Mouse (Mus musculus) kidney, embryonic 15.5 days (tissue): ENCODE data around the gene Fam187b. TPM values are rescaled to one million over a fixed set of nuclear protein-coding genes. Genes with fewer than 3 reads are reported as not detected.
"Not testable (repeated sequence)": the region's sequence is repeated elsewhere in the genome, so short reads cannot be mapped to it uniquely, and the experiment has no call there.

ENCODE experiments used
- ATAC-seq: fragments of 200-750 bp; cut with Nextera tagmentation; replicated peaks from 2 replicates; pipeline ENCODE4 v1.8.0; 2017; ENCODE audit warnings: moderate TSS enrichment; ENCODE audit not compliant: low FRiP score
- H3K27ac ChIP-seq: fragments of 300-500 bp; sonication (generic); 2 replicates; pipeline ENCODE4 v1.5.1; 2015; ENCODE audit warnings: mild to moderate bottlenecking, inconsistent platforms
- H3K27me3 ChIP-seq: fragments of 300-500 bp; sonication (generic); 2 replicates; pipeline ENCODE4 v1.6.1; 2015; ENCODE audit warnings: inconsistent platforms
- H3K36me3 ChIP-seq: fragments of 300-500 bp; sonication (generic); 2 replicates; pipeline ENCODE4 v1.6.1; 2015; ENCODE audit warnings: inconsistent platforms
- H3K4me1 ChIP-seq: fragments of 300-500 bp; sonication (generic); 2 replicates; pipeline ENCODE4 v1.6.1; 2015; ENCODE audit warnings: inconsistent platforms
- H3K4me2 ChIP-seq: fragments of 300-500 bp; sonication (generic); 2 replicates; pipeline ENCODE4 v1.6.1; 2015; ENCODE audit warnings: moderate library complexity, mild to moderate bottlenecking, inconsistent platforms
- H3K4me3 ChIP-seq: fragments of 300-500 bp; sonication (generic); replicated peaks from 2 replicates; pipeline ENCODE4 v1.5.1; 2015; ENCODE audit warnings: mild to moderate bottlenecking, inconsistent platforms
- H3K9ac ChIP-seq: fragments of 300-500 bp; sonication (generic); 2 replicates; pipeline ENCODE4 v1.6.1; 2015; ENCODE audit warnings: mild to moderate bottlenecking, inconsistent platforms
- H3K9me3 ChIP-seq: fragments of 300-500 bp; sonication (generic); replicated peaks from 2 replicates; pipeline ENCODE4 v1.6.1; 2016; ENCODE audit warnings: inconsistent platforms
- WGBS: fragments of 180-500 bp; shearing (Covaris S2); methylation state at CpG from one replicate; pipeline ENCODE4 v1.1.7; 2015; ENCODE audit warnings: mixed read lengths; 5-methylcytosine and 5-hydroxymethylcytosine counted together
- polyA plus RNA-seq: library from polyadenylated mRNA; unstranded; fragments of >200 nt; fragmentation: Nextera tagmentation; extraction: Ambion mirVana; gene quantifications from 2 replicates; pipeline ENCODE4 v1.2.1, GENCODE M21; 2015

Gene Fam187b
- polyA plus RNA-seq: 5.8 and 6.8 TPM in 2 replicates

DNA sequence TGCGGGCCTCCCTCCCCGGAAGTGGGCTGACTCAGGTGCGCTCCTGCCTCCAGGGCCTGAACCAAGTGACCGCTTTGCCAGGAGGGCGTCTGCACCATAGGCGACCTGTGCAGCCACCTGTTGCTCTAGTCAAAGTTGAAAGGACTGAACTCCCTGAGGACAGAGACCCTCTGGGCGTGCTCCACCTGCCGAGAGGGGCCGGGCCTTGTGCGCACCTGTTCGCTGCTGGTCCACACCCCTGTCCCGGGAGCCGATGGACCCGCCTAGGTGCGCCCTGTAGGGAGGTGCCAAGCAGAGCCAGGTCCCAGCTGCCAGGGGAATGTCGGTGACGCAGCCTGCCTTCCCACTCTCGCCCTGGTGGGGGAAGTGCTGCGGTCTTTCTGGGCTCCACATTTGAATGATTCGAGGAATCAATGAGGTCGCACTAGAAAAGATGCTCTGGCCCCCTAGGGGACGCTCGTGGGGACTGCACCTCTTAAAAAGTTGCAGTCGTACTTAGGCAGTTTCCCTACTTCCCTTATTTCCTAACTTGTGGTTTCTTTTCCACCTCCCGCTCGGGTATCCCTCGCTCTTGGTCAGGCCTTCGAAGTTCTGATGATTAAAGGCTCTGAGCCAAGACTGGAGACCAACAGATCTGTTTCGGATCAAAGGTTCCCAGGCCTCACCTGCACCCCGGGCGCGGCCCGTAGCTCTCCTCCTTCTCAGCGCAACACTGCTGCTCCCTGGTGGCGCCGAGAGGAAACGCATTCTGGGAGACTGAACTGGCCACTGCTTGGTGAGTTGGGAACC, at the start of gene Fam187b:
Fam187b (plus strand) TSS at position 290 of the 789 bp plus-strand sequence.
- Histone ChIP-seq H3K36me3 (peaks cover 5% of the 10 kb centered on the region; the same call in 1 of the 2 replicates), H3K4me3 (peak within 1 kb of the TSS; percentile 56), H3K4me2 (peak within 1 kb of the TSS; percentile 65), H3K9me3 (no peaks in the 10 kb centered on the region), H3K27me3 (peaks cover 21% of the 10 kb centered on the region), H3K4me1 (peaks cover 22% of the 10 kb centered on the region; the same call in 1 of the 2 replicates), H3K9ac (peak within 1 kb of the TSS; percentile 42), H3K27ac (peak within 1 kb of the TSS; percentile 90)
- WGBS: under 1% methylated on average over 37 of the region's 37 CpGs
- peak; percentile 94 for ATAC-seq

GRCm38 (mm10) chr7:30924071-30924470, 49.5 kb upstream of the Fam187b start:
- Histone ChIP-seq H3K27ac (no peak overlapping the region), H3K27me3 (no peaks in the 10 kb centered on the region), H3K4me3 (no peak overlapping the region), H3K9ac (no peak overlapping the region), H3K4me1 (no peaks in the 10 kb centered on the region), H3K9me3 (no peaks in the 10 kb centered on the region), H3K4me2 (no peak overlapping the region), H3K36me3 (no peaks in the 10 kb centered on the region)
- 53% methylated on average over 3 of the region's 3 CpGs for WGBS
- ATAC-seq: no peak

DNA sequence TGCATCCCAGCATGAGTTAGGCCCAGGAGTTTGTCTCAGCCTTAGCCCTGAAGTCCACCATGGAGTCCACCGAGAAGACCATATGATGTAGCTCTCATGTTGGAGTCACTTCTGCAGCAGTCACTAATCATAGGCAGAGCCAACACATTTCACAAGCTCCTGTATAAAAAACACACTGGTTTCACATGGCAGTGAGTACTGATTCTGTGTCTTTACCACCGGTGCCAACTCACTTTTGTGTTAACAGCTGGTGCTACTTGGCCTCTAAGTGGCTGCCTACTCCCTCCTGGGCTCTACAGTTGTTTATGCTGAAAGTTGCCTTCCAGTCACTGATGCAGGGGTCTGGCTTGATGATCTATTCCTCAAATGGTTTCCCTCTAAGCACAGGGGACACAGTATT, 49.0 kb upstream of the Fam187b start, which contains the start of gene Hamp2:
Hamp2 (minus strand) TSS at position 101 of the 400 bp plus-strand sequence.
- H3K4me1 ChIP-seq, ATAC-seq, H3K9me3 ChIP-seq, H3K27ac ChIP-seq, H3K27me3 ChIP-seq, H3K4me2 ChIP-seq, H3K36me3 ChIP-seq, H3K9ac ChIP-seq, H3K4me3 ChIP-seq: not testable (repeated sequence)
- 75% methylated on average over 2 of the region's 2 CpGs for whole genome bisulfite sequencing

DNA sequence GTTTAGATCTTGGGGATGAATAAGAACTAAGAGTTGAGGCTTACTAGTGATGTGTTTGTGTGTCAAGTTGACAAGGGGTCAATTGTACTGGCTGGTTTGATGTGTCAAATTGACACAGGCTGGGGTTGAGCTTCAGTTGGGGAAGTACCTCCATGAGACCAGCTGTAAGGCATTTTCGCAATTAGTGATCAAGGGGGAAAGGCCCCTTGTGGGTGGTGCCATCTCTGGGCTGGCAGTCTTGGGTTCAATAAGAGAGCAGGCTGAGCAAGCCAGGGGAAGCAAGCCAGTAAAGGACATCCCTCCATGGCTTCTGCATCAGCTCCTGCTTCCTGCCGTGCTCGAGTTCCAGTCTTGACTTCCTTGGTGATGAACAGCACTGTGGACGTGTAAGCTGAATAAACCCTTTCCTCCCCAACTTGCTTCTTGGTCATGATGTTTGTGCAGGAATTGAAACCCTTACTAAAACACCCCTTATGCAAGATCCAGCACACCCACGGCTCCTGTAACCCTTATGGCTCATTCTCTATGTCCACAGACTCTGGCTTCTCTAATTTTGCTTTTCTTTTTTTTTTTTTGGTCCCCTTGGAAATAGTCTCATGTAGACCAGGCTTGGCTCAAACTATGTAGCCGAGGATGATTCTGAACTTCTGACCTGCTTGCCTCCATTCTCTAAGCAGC, 38.0 kb upstream of the Fam187b start:
- not testable (repeated sequence) for H3K27ac ChIP-seq, H3K27me3 ChIP-seq, H3K9ac ChIP-seq, H3K4me2 ChIP-seq, ATAC-seq, H3K36me3 ChIP-seq, H3K9me3 ChIP-seq, H3K4me1 ChIP-seq, H3K4me3 ChIP-seq
- WGBS: 61% methylated on average over 6 of the region's 6 CpGs

GRCm38 (mm10) chr7:30940070-30940469, 33.5 kb upstream of the Fam187b start:
- 76% methylated on average over 1 of the region's 1 CpGs for WGBS
- H3K27me3 ChIP-seq, H3K4me1 ChIP-seq, H3K9me3 ChIP-seq, H3K9ac ChIP-seq, H3K4me3 ChIP-seq, H3K36me3 ChIP-seq, H3K4me2 ChIP-seq, ATAC-seq, H3K27ac ChIP-seq: not testable (repeated sequence)

- H3K27me3 ChIP-seq, ATAC-seq, H3K9ac ChIP-seq, H3K4me1 ChIP-seq, H3K4me2 ChIP-seq, H3K4me3 ChIP-seq, H3K27ac ChIP-seq, H3K9me3 ChIP-seq: not testable (repeated sequence)
- 52% methylated on average over 3 of the region's 3 CpGs for WGBS
- H3K36me3 ChIP-seq: peaks cover 19% of the 10 kb centered on the region
Observed at GRCm38 (mm10) chr7:30942365-30942764, 31.2 kb upstream of the Fam187b start.

- H3K4me3 ChIP-seq: no peak within 1 kb of the TSS
- no peaks in the 10 kb centered on the region for H3K4me1 ChIP-seq
- H3K9me3 ChIP-seq: no peaks in the 10 kb centered on the region
- H3K4me2 ChIP-seq: no peak within 1 kb of the TSS
- peaks cover 25% of the 10 kb centered on the region for H3K36me3 ChIP-seq
- no peak for ATAC-seq
- 70% methylated on average over 9 of the region's 9 CpGs for WGBS
- H3K27me3 ChIP-seq: no peaks in the 10 kb centered on the region
- no peak within 1 kb of the TSS for H3K27ac ChIP-seq
- no peak within 1 kb of the TSS for H3K9ac ChIP-seq
Observed at GRCm38 (mm10) chr7:30943909-30944635, 29.5 kb upstream of the Fam187b start, which contains the start of gene Hamp. Hamp (minus strand) TSS chr7:30944032.

DNA sequence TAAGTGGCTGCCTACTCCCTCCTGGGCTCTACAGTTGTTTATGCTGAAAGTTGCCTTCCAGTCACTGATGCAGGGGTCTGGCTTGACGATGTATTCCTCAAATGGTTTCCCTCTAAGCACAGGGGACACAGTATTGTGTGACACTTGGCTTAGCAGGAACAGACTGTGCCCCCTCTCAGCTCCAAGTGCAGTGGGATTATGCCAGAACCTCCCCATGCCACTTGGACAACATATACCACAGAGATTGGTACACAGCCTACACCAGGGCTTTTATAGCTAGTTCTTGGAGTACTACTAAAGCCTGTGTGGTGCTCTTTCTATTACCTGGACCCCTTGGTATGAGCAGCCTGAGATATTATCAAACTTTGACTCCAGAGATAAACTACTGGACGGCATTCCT, 28.9 kb upstream of the Fam187b start:
- not testable (repeated sequence) for H3K4me1 ChIP-seq, H3K4me3 ChIP-seq, H3K9me3 ChIP-seq, H3K4me2 ChIP-seq, H3K27ac ChIP-seq, ATAC-seq, H3K9ac ChIP-seq, H3K27me3 ChIP-seq
- peaks cover 32% of the 10 kb centered on the region for H3K36me3 ChIP-seq
- 61% methylated on average over 2 of the region's 2 CpGs for WGBS

DNA sequence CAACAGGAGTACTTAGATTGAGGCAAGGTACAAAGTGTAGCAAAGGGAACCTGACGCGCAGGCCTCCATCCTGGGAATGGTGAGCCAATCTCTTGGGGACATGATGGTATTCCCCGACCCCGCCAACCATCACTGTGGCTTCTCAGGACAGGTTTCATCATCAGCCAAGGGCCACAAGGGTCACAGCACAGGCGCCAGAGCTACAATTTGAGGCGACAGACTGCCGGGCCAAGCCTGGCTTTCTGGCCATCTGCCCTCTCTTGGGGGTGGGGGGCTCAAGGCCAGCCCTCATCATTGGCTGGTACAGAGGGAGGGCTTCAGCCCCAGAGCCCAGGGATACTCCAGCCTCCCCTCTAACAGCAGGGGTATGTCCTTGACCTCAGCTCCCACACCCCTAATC, 28.1 kb upstream of the Fam187b start:
- H3K36me3 ChIP-seq: peaks cover 39% of the 10 kb centered on the region
- H3K9ac ChIP-seq, H3K4me3 ChIP-seq, ATAC-seq, H3K27ac ChIP-seq, H3K4me2 ChIP-seq, H3K27me3 ChIP-seq, H3K9me3 ChIP-seq, H3K4me1 ChIP-seq: not testable (repeated sequence)
- 92% methylated on average over 7 of the region's 7 CpGs for WGBS

DNA sequence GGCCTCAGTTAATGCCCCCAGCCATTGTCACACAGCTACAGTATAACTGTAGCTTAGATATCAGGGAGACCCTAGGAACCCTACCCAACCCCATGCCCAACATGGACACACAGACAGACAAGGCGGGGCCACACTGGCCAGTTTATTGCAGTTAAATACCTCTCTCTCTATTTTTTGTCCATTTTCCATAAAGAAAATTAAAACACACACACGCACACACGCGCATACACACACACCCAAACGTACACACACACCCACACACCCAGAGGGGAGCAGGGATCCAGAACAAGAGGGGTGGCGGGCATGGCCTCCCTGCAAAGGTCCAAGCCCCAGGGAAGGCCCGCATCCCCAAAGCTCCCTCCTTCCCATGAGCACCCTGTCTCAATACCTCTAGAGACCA, 27.7 kb upstream of the Fam187b start:
- Histone ChIP-seq H3K4me3 (no peak overlapping the region), H3K27ac (no peak overlapping the region), H3K9me3 (no peaks in the 10 kb centered on the region), H3K4me1 (no peaks in the 10 kb centered on the region), H3K36me3 (peaks cover 43% of the 10 kb centered on the region), H3K4me2 (no peak overlapping the region), H3K27me3 (no peaks in the 10 kb centered on the region), H3K9ac (no peak overlapping the region)
- no peak for ATAC-seq
- WGBS: 90% methylated on average over 7 of the region's 7 CpGs

DNA sequence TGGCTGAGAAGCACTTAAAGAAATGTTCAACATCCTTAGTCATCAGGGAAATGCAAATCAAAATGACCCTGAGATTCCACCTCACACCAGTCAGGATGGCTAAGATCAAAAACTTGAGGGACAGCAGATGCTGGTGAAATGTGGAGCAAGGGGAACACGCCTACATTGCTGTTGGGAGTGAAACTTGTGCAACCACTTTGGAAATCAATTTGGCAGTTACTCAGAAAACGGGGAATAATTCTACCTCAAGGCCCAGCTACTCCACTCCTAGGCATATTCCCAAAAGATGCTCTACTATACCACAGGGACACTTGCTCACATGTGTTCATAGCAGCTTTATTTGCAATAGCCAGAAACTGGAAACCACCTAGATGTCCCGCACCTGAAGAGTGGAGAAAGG, 23.7 kb upstream of the Fam187b start:
- H3K27me3 ChIP-seq, H3K27ac ChIP-seq, ATAC-seq, H3K4me2 ChIP-seq, H3K9me3 ChIP-seq, H3K9ac ChIP-seq, H3K4me3 ChIP-seq, H3K4me1 ChIP-seq: not testable (repeated sequence)
- 91% methylated on average over 3 of the region's 3 CpGs for WGBS
- peaks cover 83% of the 10 kb centered on the region for H3K36me3 ChIP-seq
